Mouse (Mus musculus): Measurements from ENCODE around the gene Colgalt2. TPM values are rescaled to one million over a fixed set of nuclear protein-coding genes. Genes with fewer than 3 reads are reported as not detected.

Gene Colgalt2
- polyA plus RNA-seq, 1 experiment from 2014 or later = 1.0 TPM

DNA sequence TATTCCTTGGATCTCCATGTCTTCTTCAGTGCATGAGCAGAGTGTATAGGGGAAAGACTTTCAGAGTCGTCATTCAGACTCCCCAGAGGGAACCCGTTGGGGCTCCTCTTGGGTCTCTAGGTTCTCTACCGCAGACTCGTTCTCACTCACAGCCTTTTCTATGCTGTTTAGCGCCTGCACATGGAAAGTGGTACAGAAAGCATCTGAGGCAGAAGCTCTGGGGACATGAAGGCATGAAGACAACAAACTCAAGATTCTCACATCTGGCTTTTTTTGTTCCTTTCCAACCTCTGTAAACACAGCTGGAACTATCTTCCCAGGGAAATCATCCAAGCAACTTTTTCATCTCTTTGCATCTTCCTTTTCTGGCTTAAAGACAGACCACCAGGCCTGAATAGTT lies 106.5 kb downstream of the Colgalt2 start:
- no peak overlapping the region for H3K4me3 ChIP-seq
- H3K27me3 ChIP-seq = no peaks in the 10 kb centered on the region
- no peak overlapping the region for H3K27ac ChIP-seq
- H3K9me3 ChIP-seq = no peaks in the 10 kb centered on the region
- no peaks in the 10 kb centered on the region for H3K4me1 ChIP-seq
- no peak for ATAC-seq (ENCODE audit: borderline replicate concordance, extremely low read depth, low FRiP score, low TSS enrichment)
- 88% methylated on average over 5 of the region's 5 CpGs for WGBS
- no peaks in the 10 kb centered on the region for H3K36me3 ChIP-seq
- no peak overlapping the region for H3K4me2 ChIP-seq
- H3K9ac ChIP-seq = no peak overlapping the region

DNA sequence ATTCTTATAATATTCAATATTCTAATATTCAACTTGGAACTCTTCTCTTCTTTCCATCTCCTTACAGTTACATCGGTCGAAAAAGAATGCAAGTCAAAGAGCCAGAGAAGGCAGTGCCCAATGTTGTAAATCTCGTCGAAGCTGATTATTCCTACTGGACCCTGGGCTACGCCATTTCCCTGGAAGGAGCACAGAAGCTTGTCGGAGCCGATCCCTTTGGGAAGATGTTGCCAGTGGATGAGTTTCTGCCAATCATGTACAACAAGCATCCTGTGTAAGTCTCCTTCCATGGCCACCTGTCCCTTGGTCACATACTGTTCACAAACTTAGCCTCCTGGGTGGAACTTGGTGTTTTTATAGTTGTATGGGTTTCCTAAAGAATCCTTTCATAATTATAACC lies 107.1 kb downstream of the Colgalt2 start:
- Histone ChIP-seq H3K36me3 (no peaks in the 10 kb centered on the region), H3K9ac (no peak overlapping the region), H3K27ac (no peak overlapping the region), H3K4me3 (no peak overlapping the region), H3K4me2 (no peak overlapping the region), H3K4me1 (no peaks in the 10 kb centered on the region), H3K27me3 (no peaks in the 10 kb centered on the region), H3K9me3 (no peaks in the 10 kb centered on the region)
- WGBS = 91% methylated on average over 7 of the region's 7 CpGs
- no peak for ATAC-seq (ENCODE audit: borderline replicate concordance, extremely low read depth, low FRiP score, low TSS enrichment)

DNA sequence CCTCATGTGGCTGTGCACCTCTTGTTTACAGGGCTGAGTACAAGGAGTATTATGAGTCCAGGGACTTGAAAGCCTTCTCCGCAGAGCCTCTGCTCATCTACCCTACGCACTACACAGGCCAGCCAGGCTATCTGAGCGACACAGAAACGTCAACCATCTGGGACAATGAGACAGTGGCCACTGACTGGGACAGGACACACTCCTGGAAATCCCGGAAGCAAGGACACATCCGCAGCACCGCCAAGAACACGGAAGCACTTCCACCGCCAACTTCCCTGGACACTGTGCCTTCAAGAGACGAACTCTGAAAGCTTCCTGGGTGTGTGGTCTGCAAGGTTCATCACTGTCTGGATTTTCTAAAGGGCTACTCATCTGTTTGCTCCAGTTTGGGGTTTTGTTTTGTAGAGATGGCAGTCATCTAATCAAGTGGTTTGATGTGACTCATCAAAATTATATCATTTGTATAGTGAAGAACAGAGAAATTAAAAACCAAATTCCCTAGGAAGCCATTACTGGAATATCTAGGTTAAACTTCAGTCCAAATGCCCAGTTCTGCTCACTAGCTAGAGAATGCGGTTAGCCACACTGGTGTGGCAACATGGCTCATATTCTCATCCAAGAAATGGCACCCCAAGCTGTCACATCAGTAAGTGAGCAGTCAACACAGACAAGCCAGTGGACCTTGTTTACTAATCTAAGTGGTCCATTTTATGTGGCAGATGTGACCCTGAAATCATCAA lies 109.0 kb downstream of the Colgalt2 start:
- no peak overlapping the region for H3K9ac ChIP-seq
- no peak overlapping the region for H3K4me3 ChIP-seq
- H3K27ac ChIP-seq = no peak overlapping the region
- no peaks in the 10 kb centered on the region for H3K9me3 ChIP-seq
- WGBS = 87% methylated on average over 11 of the region's 11 CpGs
- no peaks in the 10 kb centered on the region for H3K36me3 ChIP-seq
- H3K4me1 ChIP-seq = no peaks in the 10 kb centered on the region
- no peaks in the 10 kb centered on the region for H3K27me3 ChIP-seq
- no peak overlapping the region for H3K4me2 ChIP-seq
- ATAC-seq (ENCODE audit: borderline replicate concordance, extremely low read depth, low FRiP score, low TSS enrichment) = no peak

DNA sequence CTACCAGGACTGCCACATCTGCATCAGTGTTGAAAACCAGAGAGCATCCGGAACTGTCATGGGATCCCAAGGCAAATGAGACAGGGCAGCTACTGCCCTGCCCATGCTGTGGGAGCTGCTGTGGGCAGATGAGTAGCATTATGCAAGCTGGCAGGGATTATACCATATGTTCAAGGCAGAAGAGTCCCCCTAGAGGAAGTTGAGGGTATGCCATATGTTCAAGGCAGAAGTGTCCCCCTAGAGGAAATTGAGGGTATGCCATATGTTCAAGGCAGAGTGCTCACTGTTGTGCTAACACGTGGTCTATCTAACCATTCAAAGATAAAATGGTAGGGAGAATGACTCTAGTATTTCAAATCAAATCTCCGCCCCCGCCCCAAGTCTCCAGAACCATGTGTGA lies 111.6 kb downstream of the Colgalt2 start:
- Histone ChIP-seq H3K27ac (no peak overlapping the region), H3K9me3 (no peaks in the 10 kb centered on the region), H3K36me3 (no peaks in the 10 kb centered on the region), H3K4me3 (no peak overlapping the region), H3K9ac (no peak overlapping the region), H3K27me3 (no peaks in the 10 kb centered on the region), H3K4me2 (no peak overlapping the region), H3K4me1 (no peaks in the 10 kb centered on the region)
- ATAC-seq (ENCODE audit: borderline replicate concordance, extremely low read depth, low FRiP score, low TSS enrichment) = no peak; the same call in 1 of the 2 replicates
- WGBS = 66% methylated on average over 4 of the region's 4 CpGs

DNA sequence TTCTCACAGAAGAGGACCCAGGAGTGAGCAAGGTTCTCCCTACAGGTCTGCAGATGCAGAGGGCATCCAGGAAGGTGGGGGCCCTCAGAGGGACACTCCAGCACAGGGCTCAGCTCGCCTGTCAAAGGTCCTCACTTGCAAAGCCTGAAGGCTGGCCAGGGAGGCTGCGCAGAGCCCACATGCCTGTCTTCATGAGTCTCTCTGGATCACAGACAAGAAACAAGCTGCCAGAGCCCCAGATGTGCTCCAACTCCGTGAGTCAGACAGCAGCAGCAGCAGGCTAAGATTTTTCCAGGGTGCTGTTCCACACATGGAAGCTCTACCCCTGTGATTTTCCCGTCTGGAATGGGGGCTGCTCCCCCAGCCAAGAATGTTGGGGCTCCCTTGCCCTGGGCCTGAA lies 114.6 kb downstream of the Colgalt2 start:
- H3K9ac ChIP-seq = no peak overlapping the region
- H3K9me3 ChIP-seq = no peaks in the 10 kb centered on the region
- peaks cover 10% of the 10 kb centered on the region for H3K36me3 ChIP-seq
- H3K27me3 ChIP-seq = no peaks in the 10 kb centered on the region
- no peak for ATAC-seq (ENCODE audit: borderline replicate concordance, extremely low read depth, low FRiP score, low TSS enrichment)
- H3K4me3 ChIP-seq = no peak overlapping the region
- 52% methylated on average over 4 of the region's 4 CpGs for WGBS
- H3K4me2 ChIP-seq = no peak overlapping the region
- H3K4me1 ChIP-seq = no peaks in the 10 kb centered on the region
- H3K27ac ChIP-seq = no peak overlapping the region

DNA sequence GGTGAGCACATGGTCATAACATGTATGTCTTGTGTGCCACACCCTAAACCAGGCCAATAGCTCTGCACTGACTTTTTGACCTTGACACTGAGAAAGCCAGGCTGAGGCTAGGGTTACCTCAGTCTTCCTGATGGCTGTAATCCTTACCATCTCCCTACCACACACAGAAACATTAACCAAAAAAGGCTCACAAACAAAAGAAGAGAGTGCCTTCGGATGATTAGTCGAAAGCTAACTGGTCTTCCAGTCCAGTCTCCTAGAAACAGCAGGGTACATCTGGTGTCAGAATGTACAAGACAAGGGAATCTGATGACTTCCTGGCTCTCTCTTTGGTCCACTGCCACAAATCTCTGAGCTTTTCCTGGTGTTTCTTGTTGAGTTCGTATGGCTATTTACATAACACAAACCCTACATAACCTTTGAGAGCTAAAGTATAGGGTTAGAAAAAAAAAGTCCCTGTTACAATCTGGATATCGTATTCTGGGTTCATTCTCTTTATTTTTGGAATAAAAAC lies 117.5 kb downstream of the Colgalt2 start:
- H3K4me3 ChIP-seq = no peak overlapping the region
- peaks cover 25% of the 10 kb centered on the region for H3K36me3 ChIP-seq
- no peak for ATAC-seq (ENCODE audit: borderline replicate concordance, extremely low read depth, low FRiP score, low TSS enrichment)
- H3K9ac ChIP-seq = no peak overlapping the region
- H3K27ac ChIP-seq = no peak overlapping the region
- H3K27me3 ChIP-seq = no peaks in the 10 kb centered on the region
- H3K9me3 ChIP-seq = no peaks in the 10 kb centered on the region
- no peak overlapping the region for H3K4me2 ChIP-seq
- 48% methylated on average over 4 of the region's 4 CpGs for WGBS
- H3K4me1 ChIP-seq = no peaks in the 10 kb centered on the region

DNA sequence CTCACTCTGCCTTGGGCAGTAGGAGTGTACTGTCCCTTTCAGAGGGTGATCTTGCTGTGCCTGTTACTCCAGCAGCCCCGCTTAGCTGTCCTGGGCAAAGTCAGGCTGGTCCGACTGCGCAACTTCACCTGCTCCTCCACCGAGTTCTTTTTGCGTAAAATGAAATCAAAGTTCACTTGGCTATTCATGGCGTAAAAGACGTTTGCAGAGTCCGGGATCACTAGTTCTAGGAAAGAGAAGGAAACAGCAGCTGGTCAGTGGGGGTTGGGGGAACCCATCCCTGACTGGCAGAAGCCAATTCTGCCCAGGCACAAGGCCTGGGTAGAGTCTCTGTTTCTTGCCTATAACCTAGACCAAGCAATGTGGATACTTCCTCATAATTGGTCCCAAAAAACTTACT lies 119.3 kb downstream of the Colgalt2 start:
- H3K36me3 ChIP-seq = peaks cover 28% of the 10 kb centered on the region

DNA sequence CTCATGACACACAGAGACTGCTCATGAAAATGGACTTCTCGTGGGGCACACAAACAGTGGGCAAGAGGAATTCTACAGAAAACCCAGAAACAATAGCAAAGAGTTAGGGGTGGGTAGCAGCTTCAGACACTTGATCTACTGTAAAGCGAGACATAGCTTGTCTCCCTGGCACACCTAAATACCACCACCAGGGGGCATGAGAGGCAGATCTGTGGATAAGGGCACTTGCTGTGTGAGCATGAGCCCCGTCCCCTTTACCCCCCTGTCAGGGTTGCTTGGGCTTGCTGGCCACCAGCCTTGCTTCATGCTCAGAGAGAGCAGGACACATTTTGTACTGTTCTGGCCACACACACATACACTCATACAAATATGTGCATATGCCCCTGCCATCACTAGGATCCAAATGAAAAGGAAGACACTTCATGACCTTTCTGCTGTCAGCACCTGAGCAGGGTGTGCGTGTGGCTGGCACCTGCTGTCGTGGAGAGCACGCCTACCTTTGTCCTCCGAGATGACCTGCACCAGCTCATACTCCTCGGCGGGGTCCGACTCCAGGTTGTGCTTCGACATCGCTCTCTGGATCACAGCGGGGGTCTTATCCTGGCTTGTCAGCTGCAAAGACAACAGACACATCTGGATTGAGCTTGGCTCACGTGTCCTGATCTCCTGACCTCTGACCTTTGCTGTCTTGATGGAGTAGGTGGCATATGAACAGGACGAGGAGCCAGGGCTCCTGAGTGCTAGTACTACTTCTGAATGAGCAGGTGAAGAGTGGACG lies 121.4 kb downstream of the Colgalt2 start:
- Histone ChIP-seq H3K9ac (no peak overlapping the region), H3K27ac (no peak overlapping the region), H3K4me1 (no peaks in the 10 kb centered on the region), H3K4me2 (no peak overlapping the region), H3K36me3 (peaks cover 34% of the 10 kb centered on the region), H3K9me3 (no peaks in the 10 kb centered on the region), H3K27me3 (no peaks in the 10 kb centered on the region), H3K4me3 (no peak overlapping the region)
- WGBS = 75% methylated on average over 16 of the region's 16 CpGs
- no peak for ATAC-seq (ENCODE audit: borderline replicate concordance, extremely low read depth, low FRiP score, low TSS enrichment)

More for the DNA sequence above, 119.3 kb downstream of the Colgalt2 start:
- Histone ChIP-seq H3K9me3 (no peaks in the 10 kb centered on the region), H3K4me1 (no peaks in the 10 kb centered on the region), H3K27me3 (no peaks in the 10 kb centered on the region), H3K9ac (no peak overlapping the region), H3K27ac (no peak overlapping the region), H3K4me3 (no peak overlapping the region), H3K4me2 (no peak overlapping the region)
- 86% methylated on average over 8 of the region's 8 CpGs for WGBS
- no peak for ATAC-seq (ENCODE audit: borderline replicate concordance, extremely low read depth, low FRiP score, low TSS enrichment)

DNA sequence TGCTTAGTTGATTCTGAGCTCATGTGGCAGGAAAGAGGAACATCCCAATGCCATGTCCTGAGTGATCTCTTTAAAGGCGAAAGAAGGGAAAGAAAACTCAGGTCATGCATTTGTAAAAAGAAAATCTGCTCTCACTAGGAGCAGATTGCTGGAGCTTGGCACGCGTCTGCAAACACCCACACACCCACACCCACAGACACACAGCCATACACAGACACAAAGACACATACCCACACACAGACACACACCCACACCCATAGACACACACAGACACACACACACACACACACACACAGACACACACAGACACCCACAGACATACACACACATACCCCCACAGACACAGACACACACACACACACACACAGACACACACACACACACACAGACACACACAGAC lies 122.6 kb downstream of the Colgalt2 start:
- H3K27me3 ChIP-seq = no peaks in the 10 kb centered on the region
- peaks cover 41% of the 10 kb centered on the region for H3K36me3 ChIP-seq
- no peak overlapping the region for H3K27ac ChIP-seq
- ATAC-seq (ENCODE audit: borderline replicate concordance, extremely low read depth, low FRiP score, low TSS enrichment) = no peak
- H3K4me3 ChIP-seq = no peak overlapping the region
- H3K9me3 ChIP-seq = no peaks in the 10 kb centered on the region
- H3K4me2 ChIP-seq = no peak overlapping the region
- H3K9ac ChIP-seq = no peak overlapping the region
- 88% methylated on average over 3 of the region's 3 CpGs for WGBS
- no peaks in the 10 kb centered on the region for H3K4me1 ChIP-seq

DNA sequence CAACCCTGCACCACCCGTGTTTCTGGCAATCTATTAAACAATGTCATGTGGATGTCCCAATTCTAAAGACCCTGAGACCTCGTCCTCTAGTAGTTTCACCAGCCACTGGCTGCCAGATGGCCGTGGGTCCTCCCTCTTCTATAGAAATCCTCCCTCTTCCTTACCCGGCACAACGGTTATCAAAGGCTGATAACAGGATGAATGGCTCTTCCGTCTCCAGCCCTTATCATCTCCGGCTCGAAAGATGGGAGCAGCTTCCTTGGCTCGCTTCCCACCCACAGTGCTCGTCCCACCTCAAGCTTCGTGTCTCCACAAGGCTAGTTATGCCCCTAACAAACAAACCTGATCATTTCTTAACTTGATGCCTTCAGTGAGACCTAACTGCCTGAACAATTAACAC lies 123.7 kb downstream of the Colgalt2 start:
- no peak overlapping the region for H3K9ac ChIP-seq
- WGBS = 43% methylated on average over 11 of the region's 11 CpGs

DNA sequence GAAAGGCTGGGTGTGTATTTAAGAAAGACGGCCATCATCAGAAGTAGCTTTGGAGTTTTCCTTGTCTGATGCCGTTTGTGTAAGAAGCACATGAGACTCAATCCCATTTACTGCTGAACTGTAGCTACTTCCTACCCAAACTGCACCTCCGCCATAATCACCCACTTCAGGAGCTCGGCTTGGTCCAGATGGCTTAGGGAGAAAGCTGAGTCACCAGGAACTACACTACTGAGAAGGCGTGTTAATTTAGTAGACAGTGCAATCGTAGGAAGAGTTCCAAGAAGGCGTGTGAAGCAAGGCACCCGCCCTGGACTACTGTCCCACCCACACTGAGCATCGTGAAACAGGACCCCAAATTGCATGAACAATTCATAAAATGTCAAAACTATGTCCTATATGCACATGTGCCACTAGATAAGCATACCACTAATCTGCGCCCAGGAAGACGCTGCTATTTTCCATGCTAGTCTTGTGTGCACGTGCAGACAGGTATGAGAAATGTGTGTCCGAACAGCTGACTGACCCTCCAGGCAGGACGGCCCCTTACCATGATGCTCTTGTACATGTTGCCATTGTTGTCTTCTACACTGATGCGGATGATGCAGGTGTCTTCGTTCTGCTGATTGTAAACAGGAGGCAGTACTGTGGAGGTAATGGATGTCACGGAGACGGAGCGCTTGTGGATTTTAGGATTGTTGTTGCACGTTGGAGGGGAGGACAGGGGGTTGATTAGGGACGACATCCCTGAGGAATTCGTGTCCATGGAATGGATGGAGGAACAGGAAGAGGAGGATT lies 124.7 kb downstream of the Colgalt2 start:
- Histone ChIP-seq H3K27ac (no peak overlapping the region), H3K9ac (no peak overlapping the region), H3K36me3 (peaks cover 35% of the 10 kb centered on the region), H3K4me3 (no peak overlapping the region), H3K9me3 (no peaks in the 10 kb centered on the region), H3K27me3 (no peaks in the 10 kb centered on the region), H3K4me1 (no peaks in the 10 kb centered on the region), H3K4me2 (no peak overlapping the region)
- 70% methylated on average over 22 of the region's 22 CpGs for WGBS
- ATAC-seq (ENCODE audit: borderline replicate concordance, extremely low read depth, low FRiP score, low TSS enrichment) = no peak

More for the DNA sequence above, 123.7 kb downstream of the Colgalt2 start:
- H3K4me3 ChIP-seq = no peak overlapping the region
- H3K27ac ChIP-seq = no peak overlapping the region
- no peaks in the 10 kb centered on the region for H3K9me3 ChIP-seq
- ATAC-seq (ENCODE audit: borderline replicate concordance, extremely low read depth, low FRiP score, low TSS enrichment) = no peak
- no peaks in the 10 kb centered on the region for H3K27me3 ChIP-seq
- H3K4me2 ChIP-seq = no peak overlapping the region
- H3K36me3 ChIP-seq = peaks cover 40% of the 10 kb centered on the region
- no peaks in the 10 kb centered on the region for H3K4me1 ChIP-seq
